Mouse (Mus musculus) effector memory CD4-positive, alpha-beta T cell, adult 7 months (primary cell): Measurements from ENCODE around the gene Kifc5b. TPM values are rescaled to one million over a fixed set of nuclear protein-coding genes. Genes with fewer than 3 reads are reported as not detected.

Source experiments
- polyA plus RNA-seq: library from polyadenylated mRNA; unstranded; fragments of 100-300 nt; shearing (Covaris generic); gene quantifications from one replicate; pipeline ENCODE4 v1.2.1, GENCODE M21; 2017

Gene Kifc5b
- polyA plus RNA-seq = 1.2 TPM

DNA sequence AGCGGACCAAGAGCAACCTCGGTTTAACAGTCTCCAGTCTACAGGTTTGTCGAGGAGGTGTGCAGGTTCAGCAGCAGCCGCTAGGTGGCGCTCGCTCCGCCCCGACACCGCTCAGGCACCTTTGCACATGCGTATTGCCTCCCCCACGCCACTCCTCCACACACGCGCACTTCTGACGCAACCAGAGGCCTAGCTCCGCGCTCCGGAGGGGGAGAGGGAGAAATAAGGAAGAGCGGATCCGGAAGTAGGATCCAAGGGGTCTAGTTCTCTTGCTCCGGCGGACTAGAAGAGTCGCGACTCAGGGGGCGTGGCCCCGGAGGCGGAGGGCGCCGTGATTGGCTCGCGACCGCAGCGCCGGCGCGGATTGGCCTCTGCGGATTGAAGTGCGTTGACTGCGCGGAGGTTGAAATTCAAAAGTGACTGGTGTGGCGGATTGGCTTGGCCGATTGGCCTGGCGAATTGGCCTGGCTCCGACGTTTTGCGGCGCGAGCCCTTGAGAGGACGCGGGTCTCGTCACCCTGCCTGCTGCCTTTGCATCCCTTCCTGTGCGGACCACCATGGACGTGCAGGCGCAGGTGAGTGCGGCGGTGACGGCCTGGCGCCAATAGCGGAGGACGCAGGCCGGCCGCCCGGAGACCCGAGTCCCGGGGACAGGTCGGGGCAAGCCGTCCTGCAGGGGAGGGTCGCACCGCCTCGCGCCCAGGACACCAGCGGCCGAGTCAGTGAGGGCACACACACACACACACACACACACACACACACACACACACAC lies at the start of gene Kifc5b:
Kifc5b (plus strand) TSS at position 381 of the 772 bp plus-strand sequence.

DNA sequence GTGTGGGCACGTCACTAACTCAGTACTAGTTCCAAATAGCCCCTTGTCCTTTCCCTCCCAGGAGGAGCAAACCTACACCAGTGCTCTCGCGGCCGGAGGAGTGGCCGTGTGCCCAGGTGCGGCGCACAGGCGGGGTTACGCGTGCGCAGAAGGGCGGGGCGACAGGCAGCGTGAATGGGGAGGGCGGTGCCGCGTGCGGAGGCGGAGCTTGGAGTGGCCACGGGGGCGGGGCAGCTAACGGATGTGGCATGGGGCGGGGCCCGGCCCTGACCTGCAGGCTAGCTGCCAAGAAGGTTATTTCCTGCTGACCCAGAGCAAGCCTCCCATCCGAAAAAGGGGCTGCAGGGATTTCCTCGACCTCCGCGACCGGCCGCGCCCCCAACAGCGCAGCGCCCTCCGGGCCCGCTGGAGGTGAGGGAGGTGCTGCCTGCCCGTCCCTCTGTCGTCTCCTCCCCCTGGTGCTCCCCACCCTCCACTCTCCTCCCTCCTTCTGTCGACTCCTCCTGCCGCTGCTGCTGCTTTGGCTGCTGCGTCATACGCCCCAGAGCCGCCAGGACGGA lies 16.0 kb downstream of the Kifc5b start, which contains the start of gene Phf1:
Phf1 (plus strand) TSS at position 214 of the 560 bp plus-strand sequence.

DNA sequence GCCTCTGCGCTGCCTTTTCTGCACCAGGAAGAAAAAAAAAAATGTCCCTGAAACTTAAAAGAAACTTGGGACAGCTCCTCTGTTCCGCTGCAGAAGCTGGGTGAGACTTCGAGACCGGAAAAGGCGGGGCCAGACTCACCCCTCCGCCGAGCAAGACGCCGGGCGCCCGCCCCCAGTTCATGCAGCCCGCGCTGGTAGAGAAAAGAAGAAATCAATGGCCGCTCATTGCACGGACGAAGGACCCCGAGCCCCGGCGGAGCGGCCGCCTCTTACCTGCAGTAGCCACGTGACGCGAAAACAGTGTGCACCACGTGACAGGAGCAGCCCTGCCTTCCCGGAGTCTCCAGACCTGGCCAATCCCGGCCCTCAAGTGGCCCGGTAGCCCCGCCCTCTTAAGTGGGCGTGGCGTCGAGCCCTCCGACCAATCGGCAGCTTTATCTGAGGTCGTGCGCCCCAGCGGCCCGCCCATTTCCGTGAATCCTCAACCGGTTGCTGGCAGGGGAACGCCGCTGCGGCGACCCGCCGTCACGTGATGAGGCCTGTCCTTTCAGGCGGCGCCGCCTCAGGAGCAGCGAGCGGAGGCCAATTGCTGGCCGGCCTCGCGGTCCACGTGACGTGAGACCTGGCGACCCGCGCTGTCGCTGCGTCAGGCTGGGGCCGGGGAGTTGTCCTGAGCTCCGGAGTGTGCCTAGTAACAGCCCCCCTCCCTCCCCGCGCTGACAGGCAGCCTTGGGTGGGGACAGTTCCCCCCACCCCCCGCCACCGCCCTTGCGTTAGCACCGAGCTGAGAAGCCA lies 22.5 kb downstream of the Kifc5b start, which contains the start of gene Cuta:
Cuta (minus strand) TSS at position 392 of the 795 bp plus-strand sequence.

DNA sequence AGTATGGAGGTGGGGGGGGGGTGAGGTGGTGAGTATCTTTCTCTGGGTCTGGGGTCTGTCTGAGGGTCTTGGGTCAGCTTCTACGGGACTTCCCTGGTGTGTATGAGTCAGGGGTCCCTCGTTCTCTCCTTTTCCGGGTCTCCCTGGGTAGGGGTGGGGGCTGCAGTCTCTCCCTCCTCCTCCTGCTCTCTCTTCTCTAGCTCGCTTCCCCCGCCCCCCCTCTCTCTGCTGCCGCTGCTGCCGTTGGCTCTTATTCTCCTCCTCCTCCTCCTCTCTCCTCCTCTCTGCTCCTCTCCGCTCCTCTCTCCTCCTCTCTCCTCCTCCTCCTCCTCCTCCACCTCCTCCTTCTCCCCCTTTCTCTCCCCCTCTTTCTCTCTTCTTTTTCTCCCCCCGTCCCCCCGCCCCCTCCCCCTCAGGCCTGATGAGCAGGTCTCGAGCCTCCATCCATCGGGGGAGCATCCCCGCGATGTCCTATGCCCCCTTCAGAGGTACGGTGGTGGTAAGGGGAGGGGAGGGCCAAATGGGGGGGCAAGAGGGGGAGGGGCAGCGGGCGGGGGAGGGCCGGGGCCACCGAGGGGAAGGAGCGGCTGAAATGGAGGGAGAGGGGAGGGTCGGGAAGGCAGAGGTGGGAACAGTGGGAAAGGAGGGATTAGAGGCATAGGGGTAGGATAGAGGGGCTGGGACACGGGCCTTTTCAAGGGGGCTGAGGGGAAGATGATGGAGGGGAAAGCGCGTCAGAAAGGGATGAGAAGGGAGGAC lies 24.3 kb downstream of the Kifc5b start, which contains the start of gene Syngap1:
Syngap1 (plus strand) TSS at position 223 of the 759 bp plus-strand sequence.

DNA sequence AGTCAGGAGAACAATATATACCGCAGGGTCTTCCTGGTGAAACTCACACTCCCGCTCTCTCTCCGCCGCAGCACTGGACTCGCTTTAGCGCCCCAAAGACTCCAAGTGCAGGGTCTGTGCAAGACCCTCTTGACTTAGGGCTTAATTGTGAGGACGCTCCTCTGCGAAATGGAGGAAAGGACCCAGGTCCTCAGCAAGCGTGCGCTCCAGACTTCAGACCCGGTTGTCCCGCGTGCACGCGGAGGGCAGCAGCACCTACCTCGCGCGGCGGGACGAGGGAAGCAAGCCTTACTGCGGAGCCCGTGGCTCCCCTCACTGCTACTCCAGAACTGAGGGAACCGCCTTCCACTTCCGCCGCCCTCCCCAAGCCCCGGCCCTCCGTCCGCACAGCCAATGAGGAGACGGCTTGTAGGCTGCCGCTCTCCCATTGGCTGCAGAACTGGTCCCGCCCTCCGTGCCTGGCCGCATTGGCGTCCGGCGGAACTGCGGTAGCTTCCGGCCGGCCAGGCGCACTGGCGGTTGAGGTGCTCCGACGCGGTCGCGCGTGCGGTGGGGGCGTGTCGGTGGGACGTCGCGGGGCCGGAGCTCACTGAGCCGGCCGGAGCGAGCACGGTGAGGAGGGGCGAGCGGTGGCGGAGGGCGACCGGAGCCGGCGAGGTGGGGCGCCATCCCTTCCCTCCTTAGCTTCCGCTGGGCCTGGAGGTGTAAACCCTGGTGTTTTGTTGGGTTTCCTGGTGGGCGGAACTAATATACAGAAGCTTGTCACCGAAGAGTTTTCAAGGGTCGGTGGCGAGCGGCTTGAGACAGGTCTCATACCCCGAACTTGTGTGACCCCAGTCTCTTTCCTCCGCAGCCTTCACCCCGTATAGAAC lies 56.0 kb downstream of the Kifc5b start, which contains the start of gene Zbtb9:
Zbtb9 (plus strand) TSS at position 465 of the 872 bp plus-strand sequence.

Other genes starting within 250 kb of the Kifc5b start
- gene Crebrf, start 201.4 kb upstream of the Kifc5b start, polyA plus RNA-seq = 135 TPM
- gene Bnip1, start 136.0 kb upstream of the Kifc5b start, polyA plus RNA-seq = 14.4 TPM
- not detected for gene Nkx2-5, start 72.1 kb upstream of the Kifc5b start, polyA plus RNA-seq
- gene Phf1, start 16.0 kb downstream of the Kifc5b start, polyA plus RNA-seq = 145 TPM
- 102 TPM for gene Cuta, start 22.5 kb downstream of the Kifc5b start, polyA plus RNA-seq
- gene Syngap1, start 24.2 kb downstream of the Kifc5b start, polyA plus RNA-seq = not detected
- 19.5 TPM for gene Zbtb9, start 56.1 kb downstream of the Kifc5b start, polyA plus RNA-seq
- gene Bak1, start 111.9 kb downstream of the Kifc5b start, polyA plus RNA-seq = 0.88 TPM
- 18.4 TPM for gene Itpr3, start 140.2 kb downstream of the Kifc5b start, polyA plus RNA-seq
- gene Uqcc2, start 216.8 kb downstream of the Kifc5b start, polyA plus RNA-seq = 74.4 TPM